Mouse (Mus musculus): Measurements from ENCODE around the gene Cars2.
A peak's percentile ranks its signal among the peaks of the same experiment; 100 is the strongest.
"Not testable (repeated sequence)": the region's sequence is repeated elsewhere in the genome, so short reads cannot be mapped to it uniquely, and the experiment has no call there.

Gene Cars2

GRCm38 (mm10) chr8:11550281-11550948, at the start of gene Cars2:
Gene Cars2 (minus strand): TSS chr8:11550783.
- DNase-seq = peak; percentile 95

- no peak for DNase-seq
Observed at GRCm38 (mm10) chr8:11593222-11593884, 42.8 kb upstream of the Cars2 start.

DNA sequence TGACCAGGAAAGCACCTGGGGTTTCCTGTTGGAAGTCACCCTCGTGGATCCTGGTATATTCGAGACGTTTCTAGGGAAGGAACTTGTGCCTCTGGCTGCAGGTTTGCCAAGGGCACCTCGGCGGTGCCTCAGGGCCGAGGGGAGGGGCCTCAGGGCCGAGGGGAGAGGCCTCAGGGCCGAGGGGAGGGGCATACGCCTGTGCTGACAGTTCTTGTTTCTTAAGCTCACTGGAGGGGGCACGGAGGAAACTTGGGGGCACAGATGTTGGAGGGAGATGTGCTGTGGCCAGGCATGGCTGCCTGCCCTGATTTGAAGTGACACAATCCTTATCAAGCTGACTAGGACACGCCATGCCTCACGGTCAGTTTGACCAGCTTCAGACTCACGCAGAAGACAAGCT, 41.7 kb upstream of the Cars2 start:
- DNase-seq = peak; percentile 44

DNA sequence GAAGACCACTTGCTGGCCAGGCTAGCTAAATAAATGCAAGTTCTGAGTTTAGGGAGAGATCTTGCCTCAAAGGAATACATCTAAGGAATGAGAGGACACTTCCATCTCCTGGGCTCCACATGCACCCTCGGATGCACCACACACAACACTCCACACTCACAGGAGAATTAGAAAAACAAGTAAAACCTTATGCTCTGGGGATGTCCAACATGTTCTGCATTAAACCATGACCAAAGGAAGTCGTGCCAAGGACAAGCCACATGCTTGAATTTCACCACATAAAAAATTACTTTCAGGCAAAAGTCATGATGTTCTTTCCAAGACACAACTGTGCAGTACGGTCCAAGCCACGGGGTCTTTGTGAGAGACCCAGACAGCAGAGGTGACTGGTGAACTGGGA, 41.3 kb upstream of the Cars2 start:
- no peak for DNase-seq

- no peak for DNase-seq
Observed at GRCm38 (mm10) chr8:11586374-11586745, 35.8 kb upstream of the Cars2 start.

- peak; percentile 35 for DNase-seq
Observed at GRCm38 (mm10) chr8:11585513-11586373, 35.2 kb upstream of the Cars2 start.

DNA sequence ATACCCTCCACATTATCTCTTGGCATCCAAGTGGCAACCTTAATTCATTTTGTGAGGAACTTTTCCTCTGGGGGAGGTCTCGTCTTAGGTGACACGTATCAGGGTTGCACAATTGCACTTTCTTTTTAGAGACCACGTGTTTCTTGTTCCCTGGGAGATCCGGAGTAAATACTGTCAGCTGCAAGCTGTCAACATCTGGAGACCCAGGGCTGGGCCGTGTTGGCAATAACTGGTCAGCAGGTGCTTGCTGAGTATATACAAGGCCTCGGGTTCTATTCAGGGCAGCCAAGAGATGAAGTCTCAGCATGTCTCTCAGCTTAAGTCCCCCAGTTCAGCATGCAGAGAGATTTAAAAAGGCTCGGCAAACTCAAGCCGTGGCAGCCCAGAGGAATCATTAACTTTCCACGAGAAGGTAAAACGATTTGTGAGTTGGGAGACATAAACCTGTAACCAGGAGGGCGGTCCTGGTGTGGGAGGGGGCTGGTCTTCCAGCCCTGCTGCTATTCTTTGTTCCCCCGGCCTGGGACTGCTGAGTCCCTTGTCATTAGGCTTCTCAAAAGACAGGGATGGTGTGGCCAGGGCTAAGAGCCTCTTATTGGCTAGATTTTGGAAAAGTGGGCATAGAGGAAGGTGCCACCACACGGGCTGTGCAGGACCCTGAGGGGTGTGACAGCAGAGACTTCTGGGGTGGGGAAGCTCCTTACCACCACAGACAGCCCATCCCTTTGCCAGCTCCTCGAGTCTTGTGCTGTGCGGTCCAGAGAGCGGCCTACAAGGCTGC, 25.2 kb upstream of the Cars2 start:
- no peak for DNase-seq

GRCm38 (mm10) chr8:11574911-11575603, 24.5 kb upstream of the Cars2 start:
- DNase-seq = no peak

DNA sequence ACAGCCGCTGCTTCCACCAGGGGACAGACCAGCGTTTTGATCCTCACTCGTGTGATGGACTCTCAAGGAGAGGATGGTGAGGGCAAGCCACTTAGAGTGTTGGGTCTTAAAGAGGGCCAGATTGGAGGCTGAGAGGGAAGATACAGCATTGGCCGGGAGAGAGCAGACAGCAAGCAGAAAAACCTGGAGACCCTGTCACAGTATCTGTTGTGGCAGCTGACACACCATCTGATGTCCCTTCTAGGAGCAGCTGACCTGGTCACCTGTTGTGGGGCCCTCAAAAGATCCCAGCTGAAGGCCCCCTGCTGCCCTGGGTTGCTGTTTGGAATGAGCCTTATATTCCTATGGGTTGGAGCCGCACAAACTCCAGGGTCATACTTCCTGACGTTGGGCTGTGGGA, 21.8 kb upstream of the Cars2 start:
- no peak for DNase-seq

DNA sequence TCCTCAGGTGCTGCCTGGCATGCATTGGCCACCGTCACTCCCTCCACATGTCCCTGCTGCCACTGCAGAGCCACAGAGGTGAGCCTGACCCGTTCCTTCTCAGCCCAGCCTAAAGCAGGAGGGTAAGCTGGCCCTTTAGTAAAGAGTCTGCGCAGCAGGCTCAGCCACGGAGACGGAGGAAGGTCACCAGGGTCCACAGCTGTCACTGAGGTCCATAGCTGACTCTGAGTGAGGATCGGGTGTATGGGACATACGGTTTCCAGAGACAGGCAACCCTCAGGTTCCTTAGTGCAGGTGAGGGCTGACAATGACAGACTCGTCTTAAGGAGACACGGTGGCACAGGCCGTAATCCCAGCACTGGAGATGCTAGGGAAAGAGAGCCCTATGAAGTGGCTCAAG, 21.4 kb upstream of the Cars2 start:
- DNase-seq = no peak

DNA sequence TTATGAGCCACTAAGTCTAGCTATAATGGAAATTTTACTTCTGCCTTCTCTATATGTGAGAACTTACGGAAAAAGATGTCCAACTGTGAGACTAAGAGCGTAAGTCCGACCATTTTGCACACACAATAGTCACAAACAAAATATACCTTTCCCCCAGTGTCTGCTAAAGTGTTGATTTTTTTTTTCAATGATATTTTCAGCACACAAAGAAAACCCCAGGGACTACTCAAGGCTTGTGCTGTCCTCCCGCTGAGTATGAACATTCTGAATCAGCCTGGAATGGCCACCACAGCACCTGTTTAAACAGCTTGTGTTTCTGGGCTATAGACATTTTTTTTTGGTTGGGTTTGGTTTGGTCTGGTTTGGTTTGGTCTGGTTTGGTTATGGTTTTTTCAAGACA, 20.2 kb upstream of the Cars2 start:
- no peak for DNase-seq

- DNase-seq = no peak
Observed at GRCm38 (mm10) chr8:11569260-11570097, 18.9 kb upstream of the Cars2 start.

GRCm38 (mm10) chr8:11568193-11568592, 17.6 kb upstream of the Cars2 start:
- not testable (repeated sequence) for DNase-seq

GRCm38 (mm10) chr8:11564721-11565120, 14.1 kb upstream of the Cars2 start:
- no peak for DNase-seq

DNA sequence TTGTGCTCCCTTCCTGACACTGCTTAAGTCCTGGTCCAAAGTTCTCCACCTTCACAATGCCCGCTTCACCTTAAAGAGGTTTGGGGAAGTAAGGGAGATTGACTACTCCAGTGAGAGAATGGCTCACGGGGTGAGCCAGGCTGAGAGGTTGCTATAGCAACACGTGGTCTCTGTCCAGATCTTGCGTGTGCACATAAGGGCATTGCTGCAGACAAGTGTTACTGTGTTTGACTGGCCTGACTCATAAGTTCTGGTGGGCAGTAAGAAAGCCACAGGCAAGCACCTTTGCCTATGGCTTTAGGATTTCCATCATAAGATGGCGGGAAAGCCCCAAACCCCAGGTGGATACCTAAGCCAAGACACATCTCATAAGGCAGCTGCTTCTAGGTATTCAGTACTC, 13.7 kb upstream of the Cars2 start:
- no peak for DNase-seq

GRCm38 (mm10) chr8:11560220-11560619, 9.6 kb upstream of the Cars2 start:
- no peak for DNase-seq

DNA sequence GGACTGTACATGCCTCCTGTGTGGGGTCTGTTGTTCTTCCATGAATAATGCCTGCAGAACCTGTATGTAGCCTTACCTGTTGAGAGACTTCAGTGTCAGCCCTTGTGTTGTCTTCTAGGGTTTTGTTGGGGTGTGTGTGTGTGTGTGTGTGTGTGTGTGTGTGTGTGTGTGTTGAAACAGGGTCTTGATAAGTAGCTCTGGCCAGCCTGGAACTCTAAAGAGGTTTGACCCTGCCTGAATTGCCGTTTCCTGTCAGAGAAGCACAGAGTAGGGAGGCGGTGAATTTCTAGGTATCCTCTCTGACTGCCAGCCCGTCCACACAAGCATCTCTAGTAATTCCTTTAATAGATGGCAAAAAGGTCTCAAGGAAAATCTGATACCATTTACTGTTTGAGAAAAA, 8.9 kb upstream of the Cars2 start:
- no peak for DNase-seq

DNA sequence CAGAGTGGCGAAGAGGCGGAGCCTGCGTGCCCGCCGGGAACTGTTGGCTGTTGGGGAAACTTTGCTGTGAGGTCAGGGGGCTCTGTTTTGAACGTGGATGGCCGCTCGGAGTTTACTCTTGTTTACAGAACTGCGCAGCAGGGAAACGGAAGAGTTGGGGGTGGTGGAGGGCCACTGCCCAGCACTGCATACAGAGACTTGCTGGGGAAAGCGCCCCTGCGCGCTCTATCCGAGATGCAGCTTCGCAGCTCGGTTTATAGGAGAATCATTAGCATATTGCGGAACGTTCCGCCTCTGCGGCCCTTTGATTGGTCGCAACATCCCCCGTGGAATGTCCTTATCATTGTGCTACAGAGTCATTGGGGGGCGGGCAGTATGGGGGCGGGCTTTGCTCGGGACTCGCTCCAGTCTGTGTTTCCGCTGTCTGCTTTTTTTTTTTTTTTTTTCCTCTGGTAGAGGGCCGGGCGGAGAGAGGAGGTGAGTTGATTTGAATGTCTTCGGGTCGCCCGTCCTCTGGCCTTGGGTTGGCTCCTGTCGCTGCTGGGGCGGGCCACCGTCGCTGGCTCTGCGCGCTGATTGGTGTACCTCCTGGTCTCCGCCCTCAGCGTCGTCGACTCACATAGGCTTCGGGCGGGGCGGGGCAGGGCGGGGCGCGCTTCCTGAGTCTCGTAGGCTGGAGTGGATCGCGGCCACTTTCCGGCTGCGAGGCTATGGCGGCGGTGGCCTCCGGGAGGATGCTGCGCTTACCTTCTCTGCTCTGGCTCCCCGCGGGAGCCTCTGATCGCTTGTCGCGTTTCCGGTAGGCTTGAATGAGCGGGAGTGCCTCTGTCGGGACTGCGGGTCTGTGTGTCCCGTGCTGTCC, 7.4 kb upstream of the Cars2 start:
- DNase-seq = peak; percentile 99

DNA sequence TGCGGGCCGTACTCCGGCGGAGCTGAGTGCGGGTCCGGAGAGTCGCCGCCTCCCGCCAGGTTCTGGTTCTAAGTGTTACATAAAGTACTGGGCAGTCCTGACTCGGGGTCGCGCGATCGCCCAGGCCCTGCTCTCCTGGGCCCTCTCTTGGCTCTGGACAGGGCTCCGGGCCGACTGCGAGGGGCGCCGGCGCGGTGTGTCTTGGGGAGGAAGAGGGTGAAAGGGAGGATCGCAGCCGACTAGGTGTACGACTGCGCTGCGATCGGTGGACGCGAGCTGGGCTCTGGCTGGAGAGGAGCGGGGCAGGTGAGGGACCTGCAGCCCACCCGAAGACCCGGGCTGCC, 6.8 kb upstream of the Cars2 start:
- no peak for DNase-seq

- DNase-seq = peak; percentile 54
Observed at GRCm38 (mm10) chr8:11556691-11557423, 6.3 kb upstream of the Cars2 start.

Measured in liver (tissue).